Mouse (Mus musculus) kidney, adult 2 months (tissue): ENCODE measurements around the gene Uspl1.

Experiments
- CTCF ChIP-seq: fragments of 200-500 bp; conservative IDR thresholded peaks from 2 replicates; pipeline ENCODE4 v1.5.1; 2011; ENCODE audit warnings: low read depth, mild to moderate bottlenecking, control low read depth, low read length, moderate library complexity, mixed read lengths; ENCODE audit not compliant: insufficient read depth, insufficient read length
- POLR2A ChIP-seq: fragments of 200-500 bp; IDR thresholded peaks from one replicate; pipeline ENCODE4 v1.6.1; 2011; ENCODE audit warnings: low read depth, low read length, control low read depth

- TF ChIP-seq CTCF (no peak), POLR2A (no peak)
These were observed 31.4 kb downstream of the Uspl1 start for GRCm38 (mm10) chr5:149215540-149215939.
